Mouse (Mus musculus) cortical plate, adult 2 months (tissue): ENCODE measurements around the gene Pth2r.

Experiments
- CTCF ChIP-seq: fragments of 200-500 bp; IDR thresholded peaks from 2 replicates; pipeline ENCODE4 v1.5.1; 2011; ENCODE audit warnings: mild to moderate bottlenecking, control low read depth, low read length; ENCODE audit not compliant: insufficient read depth; ENCODE audit errors: extremely low read depth
- POLR2A ChIP-seq: fragments of 200-500 bp; IDR thresholded peaks from 2 replicates; pipeline ENCODE4 v1.6.1; 2011; ENCODE audit warnings: mild to moderate bottlenecking, low read length, control low read depth; ENCODE audit not compliant: insufficient read depth; ENCODE audit errors: extremely low read depth

DNA sequence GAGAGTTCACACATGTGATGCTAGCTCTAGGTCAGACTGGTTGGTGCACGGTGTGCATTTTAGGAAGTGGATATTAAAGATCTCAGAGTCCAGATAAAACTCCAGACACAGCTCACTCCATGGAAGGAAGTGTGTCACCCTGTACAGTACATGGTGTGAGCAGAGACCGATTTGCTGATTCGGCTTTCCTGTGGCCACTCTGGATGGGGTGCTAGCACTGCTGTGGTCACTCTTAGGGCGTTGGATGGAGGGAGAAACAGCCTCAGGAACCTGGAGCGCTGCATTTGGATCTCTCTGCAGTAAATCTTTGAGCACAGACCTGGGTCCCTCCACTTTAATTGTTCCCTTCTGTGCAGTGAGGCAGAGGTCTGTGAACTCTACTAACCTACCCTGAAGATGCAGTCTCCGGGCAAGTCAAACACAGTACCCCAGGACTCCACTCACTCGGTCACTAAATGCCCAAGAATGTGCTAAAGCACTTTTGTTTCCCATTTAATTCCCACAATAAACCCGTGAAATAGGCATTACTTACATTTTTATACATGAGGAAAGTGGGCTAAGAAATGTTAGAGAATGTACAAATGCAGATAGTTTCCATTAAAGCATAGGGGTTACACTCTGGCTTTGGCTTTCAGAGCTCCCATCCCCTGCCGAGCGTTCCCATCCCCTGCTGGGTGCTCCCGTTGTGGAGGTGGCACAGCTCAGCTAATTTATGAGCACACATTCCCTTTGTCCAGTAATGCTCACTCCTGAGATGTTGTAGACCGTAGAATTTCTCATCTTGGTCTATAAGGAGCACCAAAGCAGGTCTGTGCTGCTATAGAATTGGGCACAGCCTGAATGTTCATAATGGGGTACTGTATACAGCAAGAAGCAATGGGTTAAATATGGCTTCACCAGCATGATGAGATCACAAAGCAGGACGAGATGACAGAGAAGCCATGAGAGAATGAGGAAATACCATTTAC, 32.5 kb downstream of the Pth2r start:
- TF ChIP-seq POLR2A (no peak), CTCF (no peak)
